30 mouse cellular contexts compared by ENCODE assay signal in the genomic region with DNA sequence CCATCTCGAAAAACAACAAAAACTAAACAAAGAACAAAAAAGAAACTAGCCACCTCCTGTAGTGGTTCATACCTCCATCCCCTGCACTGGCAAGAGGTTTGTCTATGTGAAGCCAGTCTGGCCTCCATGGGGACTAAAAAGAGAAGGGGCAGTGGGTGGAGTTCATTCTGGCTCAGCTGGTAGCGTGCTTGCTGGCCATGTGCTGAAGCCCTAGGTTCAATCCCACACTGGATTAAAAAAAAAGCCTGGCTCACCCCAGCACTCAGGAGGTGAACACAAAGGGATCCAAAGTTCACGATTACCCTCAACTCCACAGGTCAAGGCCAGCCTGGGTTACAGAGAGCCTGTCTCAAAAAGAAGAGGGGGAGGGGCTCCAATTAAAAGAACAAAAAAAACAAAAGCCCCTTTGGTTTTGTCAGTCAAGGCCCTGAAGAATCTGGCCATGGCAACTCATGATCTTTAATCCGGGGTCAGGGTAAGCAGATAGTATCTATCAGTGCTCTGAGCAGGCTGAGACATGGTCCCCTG. TPM values are rescaled to one million over a fixed set of nuclear protein-coding genes. Genes with fewer than 3 reads are reported as not detected.
A peak's percentile ranks its signal among the peaks of the same experiment; 100 is the strongest.
DNase-seq lines count a peak whose midpoint lies in the region; ATAC-seq and TF ChIP-seq lines count a peak whose summit lies in the region.
"Had no signal": no experiment of that assay in that cellular context is flagged by ENCODE, and none has a peak within 500 bp of the region (broad histone marks: within the 10 kb centered on the region; RNA-seq: fewer than 3 reads in every experiment).

No protein-coding gene starts in this region.

- DNase-seq in hindbrain, embryonic 10.5 days (ENCODE audit: low spot score): no peak
- DNase-seq in hindbrain, postnatal 0 days (ENCODE audit: low spot score): no peak
- peak; percentile 54 for DNase-seq in midbrain, embryonic 11.5 days (ENCODE audit: low spot score, missing footprints)
- no peak for DNase-seq in embryonic facial prominence, embryonic 10.5 days (ENCODE audit: low spot score)
- DNase-seq in thymus, adult 2 months: no peak
- DNase-seq in gastrocnemius, postnatal 4 days (ENCODE audit: low spot score in 2 of 2): no peak
- DNase-seq: adrenal gland, postnatal 14 days; cerebellum, adult 11-12 months; cerebellum, adult 9-11 months; embryo, embryonic 11 days; gastrocnemius, postnatal 14 days; heart, adult 11 months; heart, postnatal 10 days; kidney, adult 9 months; kidney, postnatal 14 days; layer of hippocampus, adult 9-11 months; lung, embryonic 14.5 days; lung, postnatal 14 days; right cerebral cortex, postnatal 4 days; thymus, postnatal 4 days had no signal

- H3K27me3 ChIP-seq in hindbrain, embryonic 10.5 days (ENCODE audit: insufficient read depth, poor library complexity, severe bottlenecking): peaks cover 14% of the 10 kb centered on the region
- no peaks in the 10 kb centered on the region for H3K27me3 ChIP-seq in hindbrain, postnatal 0 days (ENCODE audit: insufficient read depth, low read length)
- H3K27me3 ChIP-seq in midbrain, embryonic 11.5 days (ENCODE audit: control insufficient read depth, insufficient read depth, low read length): no peaks in the 10 kb centered on the region
- no peaks in the 10 kb centered on the region for H3K27me3 ChIP-seq in midbrain, embryonic 16.5 days (ENCODE audit: control insufficient read depth, insufficient read depth, low read depth, low read length)
- peaks cover 4% of the 10 kb centered on the region for H3K27me3 ChIP-seq in embryonic facial prominence, embryonic 10.5 days (replicated peaks; ENCODE audit: low read depth, poor library complexity, severe bottlenecking)
- no peaks in the 10 kb centered on the region for H3K27me3 ChIP-seq in thymus, adult 2 months (ENCODE audit: control insufficient read depth, insufficient read depth, low read length)
- H3K27me3 ChIP-seq: heart, embryonic 12.5 days; neural tube, embryonic 13.5 days had no signal

- H3K4me1 ChIP-seq in hindbrain, embryonic 10.5 days (replicated peaks): peaks cover 38% of the 10 kb centered on the region
- no peaks in the 10 kb centered on the region for H3K4me1 ChIP-seq in hindbrain, postnatal 0 days (ENCODE audit: insufficient read depth, low read length)
- 0 out of 2 replicates have a peak, but pooled peaks cover 2% of the 10 kb centered on the region for H3K4me1 ChIP-seq in midbrain, embryonic 11.5 days (ENCODE audit: control insufficient read depth, insufficient read depth, low read length)
- H3K4me1 ChIP-seq in midbrain, embryonic 16.5 days (ENCODE audit: control insufficient read depth, insufficient read depth, low read length): no peaks in the 10 kb centered on the region
- H3K4me1 ChIP-seq in embryonic facial prominence, embryonic 10.5 days: peaks cover 41% of the 10 kb centered on the region
- peaks cover 7% of the 10 kb centered on the region; the same call in 1 of the 2 replicates for H3K4me1 ChIP-seq in thymus, adult 2 months (replicated peaks; ENCODE audit: control insufficient read depth, insufficient read depth, low read length)

- H3K36me3 ChIP-seq in hindbrain, embryonic 10.5 days: no peaks in the 10 kb centered on the region
- H3K36me3 ChIP-seq in hindbrain, postnatal 0 days (ENCODE audit: insufficient read depth, low read length): no peaks in the 10 kb centered on the region
- H3K36me3 ChIP-seq in midbrain, embryonic 11.5 days (ENCODE audit: control insufficient read depth, insufficient read depth, low read length): no peaks in the 10 kb centered on the region
- H3K36me3 ChIP-seq in midbrain, embryonic 16.5 days (ENCODE audit: control insufficient read depth, insufficient read depth, low read length): no peaks in the 10 kb centered on the region
- no peaks in the 10 kb centered on the region for H3K36me3 ChIP-seq in embryonic facial prominence, embryonic 10.5 days (replicated peaks)
- H3K36me3 ChIP-seq in thymus, adult 2 months (ENCODE audit: control insufficient read depth, insufficient read depth, low read length): no peaks in the 10 kb centered on the region
- H3K36me3 ChIP-seq: G1E; heart, embryonic 12.5 days; neural tube, embryonic 13.5 days had no signal

- no peak for TF ChIP-seq CTCF in hindbrain, postnatal 0 days (IDR thresholded peaks at IDR 0.05; ENCODE audit: low read depth)
- no peak for TF ChIP-seq CTCF in thymus, adult 2 months (IDR thresholded peaks at IDR 0.05; ENCODE audit: borderline replicate concordance, control insufficient read depth, extremely low read depth, insufficient read depth, low read length, poor library complexity)

- H3K27ac ChIP-seq in hindbrain, embryonic 10.5 days: peak overlapping the region; percentile 56; the same call in 1 of the 2 replicates
- H3K27ac ChIP-seq in hindbrain, postnatal 0 days: no peak overlapping the region
- H3K27ac ChIP-seq in midbrain, embryonic 11.5 days (ENCODE audit: low read depth, low read length): no peak overlapping the region
- no peak overlapping the region for H3K27ac ChIP-seq in midbrain, embryonic 16.5 days (ENCODE audit: low read length)
- peak overlapping the region; percentile 61 for H3K27ac ChIP-seq in embryonic facial prominence, embryonic 10.5 days (replicated peaks)
- H3K27ac ChIP-seq in thymus, adult 2 months (ENCODE audit: control insufficient read depth, insufficient read depth, low read length): no peak overlapping the region
- H3K27ac ChIP-seq: forebrain, embryonic 13.5 days; liver, embryonic 14.5 days; neural tube, embryonic 13.5 days had no signal

- ATAC-seq in hindbrain, postnatal 0 days: no peak
- no peak for ATAC-seq in midbrain, embryonic 11.5 days (ENCODE audit: low FRiP score)
- no peak for ATAC-seq in midbrain, embryonic 16.5 days
- ATAC-seq: CD4-positive, CD25-positive, alpha-beta regulatory T cell, adult 4 months; forebrain, embryonic 13.5 days; hindbrain, embryonic 16.5 days; intestine, embryonic 16.5 days had no signal

- TF ChIP-seq POLR2A in thymus, adult 2 months (IDR thresholded peaks at IDR 0.05; ENCODE audit: control insufficient read depth, extremely low read depth, insufficient read depth, low read length, poor library complexity): no peak

- no peak overlapping the region for H3K4me3 ChIP-seq in hindbrain, embryonic 10.5 days
- H3K4me3 ChIP-seq in hindbrain, postnatal 0 days (ENCODE audit: low read length): no peak overlapping the region
- no peak overlapping the region for H3K4me3 ChIP-seq in midbrain, embryonic 11.5 days (ENCODE audit: low read depth, low read length)
- H3K4me3 ChIP-seq in midbrain, embryonic 16.5 days (ENCODE audit: low read depth, low read length): no peak overlapping the region
- no peak overlapping the region for H3K4me3 ChIP-seq in embryonic facial prominence, embryonic 10.5 days
- no peak overlapping the region for H3K4me3 ChIP-seq in thymus, adult 2 months (ENCODE audit: control insufficient read depth, insufficient read depth, low read length)
- H3K4me3 ChIP-seq: erythroblast, embryonic 14.5 days; forebrain, embryonic 13.5 days; heart, embryonic 12.5 days; neural tube, embryonic 13.5 days had no signal

- no peaks in the 10 kb centered on the region for H3K9me3 ChIP-seq in hindbrain, embryonic 10.5 days
- H3K9me3 ChIP-seq in hindbrain, postnatal 0 days (ENCODE audit: low read length): no peaks in the 10 kb centered on the region
- H3K9me3 ChIP-seq in midbrain, embryonic 11.5 days (ENCODE audit: control insufficient read depth, low read length): no peaks in the 10 kb centered on the region
- H3K9me3 ChIP-seq in midbrain, embryonic 16.5 days (replicated peaks; ENCODE audit: control insufficient read depth, low read length, poor library complexity, severe bottlenecking): no peaks in the 10 kb centered on the region
- H3K9me3 ChIP-seq in embryonic facial prominence, embryonic 10.5 days: no peaks in the 10 kb centered on the region
- H3K9me3 ChIP-seq: forebrain, embryonic 13.5 days; G1E; heart, embryonic 12.5 days; neural tube, embryonic 13.5 days had no signal

- no peak overlapping the region for H3K9ac ChIP-seq in hindbrain, postnatal 0 days (replicated peaks; ENCODE audit: low read length)
- H3K9ac ChIP-seq in midbrain, embryonic 11.5 days (ENCODE audit: low read length): no peak overlapping the region
- H3K9ac ChIP-seq in midbrain, embryonic 16.5 days (ENCODE audit: low read depth, low read length): no peak overlapping the region
- H3K9ac ChIP-seq: forebrain, embryonic 13.5 days; heart, embryonic 12.5 days; liver, embryonic 14.5 days; lung, embryonic 14.5 days; neural tube, embryonic 13.5 days had no signal

- 55% methylated on average over 4 of the region's 4 CpGs for WGBS in hindbrain, embryonic 10.5 days
- 67% methylated on average over 4 of the region's 4 CpGs for WGBS in hindbrain, postnatal 0 days
- 57% methylated on average over 4 of the region's 4 CpGs for WGBS in midbrain, embryonic 11.5 days
- 50% methylated on average over 4 of the region's 4 CpGs for WGBS in midbrain, embryonic 16.5 days
- WGBS in embryonic facial prominence, embryonic 10.5 days: 59% methylated on average over 4 of the region's 4 CpGs
- 92% methylated on average over 4 of the region's 4 CpGs for WGBS in thymus, adult 2 months

- H3K4me2 ChIP-seq in hindbrain, postnatal 0 days (ENCODE audit: low read depth, low read length): no peak overlapping the region
- H3K4me2 ChIP-seq in midbrain, embryonic 11.5 days: no peak overlapping the region
- H3K4me2 ChIP-seq in midbrain, embryonic 16.5 days (ENCODE audit: low read length): no peak overlapping the region
- H3K4me2 ChIP-seq: forebrain, embryonic 13.5 days; heart, embryonic 12.5 days; lung, embryonic 14.5 days; neural tube, embryonic 13.5 days had no signal

RNA-seq across cellular contexts. Expression of a gene that starts 50.8 kb away (rescaled TPM):
- polyA plus RNA-seq in hindbrain, embryonic 10.5 days (2016; fragmentation: Nextera tagmentation; extraction: Ambion mirVana): 19.1 and 23.3 TPM in 2 replicates
- total RNA-seq in hindbrain, postnatal 0 days (2014; rRNA removed): 68.3 and 80.8 TPM in 2 replicates
- 23.7 and 24.2 TPM in 2 replicates for polyA plus RNA-seq in hindbrain, postnatal 0 days (2015; fragmentation: Nextera tagmentation; extraction: Ambion mirVana)
- polyA plus RNA-seq in midbrain, embryonic 11.5 days (2014; fragmentation: Nextera tagmentation; extraction: Ambion mirVana): 19.5 and 19.9 TPM in 2 replicates
- polyA plus RNA-seq in midbrain, embryonic 16.5 days (2015; fragmentation: Nextera tagmentation; extraction: Ambion mirVana): 39.9 and 47.5 TPM in 2 replicates
- polyA plus RNA-seq in embryonic facial prominence, embryonic 10.5 days (2016; fragmentation: Nextera tagmentation; extraction: Ambion mirVana): 23.5 and 23.7 TPM in 2 replicates
- polyA plus RNA-seq in thymus, adult 2 months (2012; rRNA removed): 4.2 and 4.4 TPM in 2 replicates
- total RNA-seq in gastrocnemius, postnatal 4 days (2021): 1 to 10 TPM; 7.5 to 9.1 TPM

RNA-seq across cellular contexts. Expression of a gene that starts 52.1 kb away (rescaled TPM):
- polyA plus RNA-seq in hindbrain, embryonic 10.5 days (2016; fragmentation: Nextera tagmentation; extraction: Ambion mirVana): 71.9 and 75.6 TPM in 2 replicates
- total RNA-seq in hindbrain, postnatal 0 days (2014; rRNA removed): 21.2 and 25.7 TPM in 2 replicates
- polyA plus RNA-seq in hindbrain, postnatal 0 days (2015; fragmentation: Nextera tagmentation; extraction: Ambion mirVana): 88.0 and 93.4 TPM in 2 replicates
- 64.9 and 65.4 TPM in 2 replicates for polyA plus RNA-seq in midbrain, embryonic 11.5 days (2014; fragmentation: Nextera tagmentation; extraction: Ambion mirVana)
- 102 and 104 TPM in 2 replicates for polyA plus RNA-seq in midbrain, embryonic 16.5 days (2015; fragmentation: Nextera tagmentation; extraction: Ambion mirVana)
- polyA plus RNA-seq in embryonic facial prominence, embryonic 10.5 days (2016; fragmentation: Nextera tagmentation; extraction: Ambion mirVana): 72.2 and 74.3 TPM in 2 replicates
- polyA plus RNA-seq in thymus, adult 2 months (2012; rRNA removed): 22.0 and 22.4 TPM in 2 replicates
- total RNA-seq in gastrocnemius, postnatal 4 days (2021): 10 to 100 TPM; 27.2 to 27.7 TPM

Comparison
In these comparisons a context has a peak if more than half of its experiments do, and no peak if none do; other contexts are left out.
1. H3K27ac ChIP-seq: peak in hindbrain, embryonic 10.5 days (single experiment) and embryonic facial prominence, embryonic 10.5 days (single experiment); none in hindbrain, postnatal 0 days (single experiment), midbrain, embryonic 11.5 days (single experiment), midbrain, embryonic 16.5 days (single experiment) and thymus, adult 2 months (single experiment).